Comparison of ENCODE assay signal across 9 mouse cellular contexts in genomic region chr6:83278881-83279280, GRCm38 (mm10). TPM values are rescaled to one million over a fixed set of nuclear protein-coding genes. Genes with fewer than 3 reads are reported as not detected.
DNase-seq lines count a peak whose midpoint lies in the region; ATAC-seq and TF ChIP-seq lines count a peak whose summit lies in the region.
"Had no signal": no experiment of that assay in that cellular context is flagged by ENCODE, and none has a peak within 500 bp of the region (broad histone marks: within the 10 kb centered on the region; RNA-seq: fewer than 3 reads in every experiment).

No protein-coding gene starts in this region.

- WGBS in hindbrain, postnatal 0 days: 31% methylated on average over 2 of the region's 2 CpGs
- WGBS in hindbrain, embryonic 13.5 days: 24% methylated on average over 2 of the region's 2 CpGs
- WGBS in lung, adult 2 months: 22% methylated on average over 2 of the region's 2 CpGs

- ATAC-seq in hindbrain, postnatal 0 days: no peak
- ATAC-seq in hindbrain, embryonic 13.5 days (ENCODE audit: low FRiP score): no peak

- H3K27me3 ChIP-seq in hindbrain, postnatal 0 days (ENCODE audit: insufficient read depth, low read length): no peaks in the 10 kb centered on the region
- H3K27me3 ChIP-seq in hindbrain, embryonic 13.5 days: 0 out of 2 replicates have a peak, but pooled peaks cover 11% of the 10 kb centered on the region
- H3K27me3 ChIP-seq: embryonic facial prominence, embryonic 12.5 days had no signal

- no peaks in the 10 kb centered on the region for H3K36me3 ChIP-seq in hindbrain, postnatal 0 days (ENCODE audit: insufficient read depth, low read length)
- no peaks in the 10 kb centered on the region for H3K36me3 ChIP-seq in hindbrain, embryonic 13.5 days
- H3K36me3 ChIP-seq: embryonic facial prominence, embryonic 12.5 days had no signal

- no peak overlapping the region for H3K9ac ChIP-seq in hindbrain, postnatal 0 days (replicated peaks; ENCODE audit: low read length)
- no peak overlapping the region for H3K9ac ChIP-seq in hindbrain, embryonic 13.5 days
- H3K9ac ChIP-seq: embryonic facial prominence, embryonic 12.5 days had no signal

- H3K4me3 ChIP-seq in hindbrain, postnatal 0 days (ENCODE audit: low read length): no peak overlapping the region
- H3K4me3 ChIP-seq in hindbrain, embryonic 13.5 days: no peak overlapping the region
- no peak overlapping the region for H3K4me3 ChIP-seq in lung, adult 2 months (replicated peaks; ENCODE audit: extremely low read depth, low read depth, low read length)
- H3K4me3 ChIP-seq: embryonic facial prominence, embryonic 12.5 days had no signal

- TF ChIP-seq POLR2A in lung, adult 2 months (IDR thresholded peaks at IDR 0.05; ENCODE audit: borderline replicate concordance, extremely low read depth, low read depth, low read length): no peak

- no peak overlapping the region for H3K27ac ChIP-seq in hindbrain, postnatal 0 days
- no peak overlapping the region for H3K27ac ChIP-seq in hindbrain, embryonic 13.5 days
- H3K27ac ChIP-seq: embryonic facial prominence, embryonic 12.5 days had no signal

- no peaks in the 10 kb centered on the region for H3K9me3 ChIP-seq in hindbrain, postnatal 0 days (ENCODE audit: low read length)
- no peaks in the 10 kb centered on the region for H3K9me3 ChIP-seq in hindbrain, embryonic 13.5 days

- no peak overlapping the region for H3K4me2 ChIP-seq in hindbrain, postnatal 0 days (ENCODE audit: low read depth, low read length)
- H3K4me2 ChIP-seq in hindbrain, embryonic 13.5 days: no peak overlapping the region
- H3K4me2 ChIP-seq: embryonic facial prominence, embryonic 12.5 days had no signal

- peak; percentile 32 for DNase-seq in hindbrain, postnatal 0 days (ENCODE audit: low spot score)
- DNase-seq in ES-CJ7 (ENCODE audit: low read depth, low spot score): peak; percentile 87
- DNase-seq in brain, adult 2 months (ENCODE audit: low read depth, low spot score): peak; percentile 26
- peak; percentile 18 for DNase-seq in lung, adult 2 months
- DNase-seq in right cerebral cortex, postnatal 14 days: no peak
- DNase-seq in right cerebral cortex, adult 18-20 months: no peak
- DNase-seq in layer of hippocampus, adult 11-12 months (ENCODE audit: low spot score): no peak

- no peaks in the 10 kb centered on the region for H3K4me1 ChIP-seq in hindbrain, postnatal 0 days (ENCODE audit: insufficient read depth, low read length)
- H3K4me1 ChIP-seq in hindbrain, embryonic 13.5 days (replicated peaks): no peaks in the 10 kb centered on the region
- no peaks in the 10 kb centered on the region for H3K4me1 ChIP-seq in lung, adult 2 months (ENCODE audit: control insufficient read depth, insufficient read depth, low read length)
- H3K4me1 ChIP-seq: embryonic facial prominence, embryonic 12.5 days had no signal

- TF ChIP-seq CTCF in hindbrain, postnatal 0 days (IDR thresholded peaks at IDR 0.05; ENCODE audit: low read depth): peak; percentile 51
- TF ChIP-seq CTCF in lung, adult 2 months (IDR thresholded peaks at IDR 0.05; ENCODE audit: insufficient read depth, low read length): peak; percentile 68

RNA-seq across cellular contexts. Expression of gene Mthfd2, which starts 46.8 kb away (rescaled TPM):
- total RNA-seq in hindbrain, postnatal 0 days (2014; rRNA removed): 21.1 and 24.1 TPM in 2 replicates
- 24.2 and 26.7 TPM in 2 replicates for polyA plus RNA-seq in hindbrain, postnatal 0 days (2015; fragmentation: Nextera tagmentation; extraction: Ambion mirVana)
- 23.8 and 26.3 TPM in 2 replicates for polyA plus RNA-seq in hindbrain, embryonic 13.5 days (2015; fragmentation: Nextera tagmentation; extraction: Ambion mirVana)
- 1.3 and 2.6 TPM in 2 replicates for polyA plus RNA-seq in lung, adult 2 months (2012; rRNA removed)

RNA-seq across cellular contexts. Expression of gene Mob1a, which starts 46.9 kb away (rescaled TPM):
- total RNA-seq in hindbrain, postnatal 0 days (2014; rRNA removed): 31.7 and 32.8 TPM in 2 replicates
- polyA plus RNA-seq in hindbrain, postnatal 0 days (2015; fragmentation: Nextera tagmentation; extraction: Ambion mirVana): 11.3 and 11.6 TPM in 2 replicates
- polyA plus RNA-seq in hindbrain, embryonic 13.5 days (2015; fragmentation: Nextera tagmentation; extraction: Ambion mirVana): 27.3 and 27.6 TPM in 2 replicates
- polyA plus RNA-seq in lung, adult 2 months (2012; rRNA removed): 39.1 and 41.3 TPM in 2 replicates

RNA-seq across cellular contexts. Expression of gene Slc4a5, which starts 59.3 kb away (rescaled TPM):
- 5.2 and 6.0 TPM in 2 replicates for total RNA-seq in hindbrain, postnatal 0 days (2014; rRNA removed)
- polyA plus RNA-seq in hindbrain, postnatal 0 days (2015; fragmentation: Nextera tagmentation; extraction: Ambion mirVana): 2.5 and 2.8 TPM in 2 replicates
- 2.3 and 5.4 TPM in 2 replicates for polyA plus RNA-seq in hindbrain, embryonic 13.5 days (2015; fragmentation: Nextera tagmentation; extraction: Ambion mirVana)
- polyA plus RNA-seq in lung, adult 2 months (2012; rRNA removed): 56.7 and 62.3 TPM in 2 replicates

Comparison
In these comparisons a context has a peak if more than half of its experiments do, and no peak if none do; other contexts are left out.
1. DNase-seq: peak in hindbrain, postnatal 0 days (single experiment), ES-CJ7 (single experiment), brain, adult 2 months (single experiment) and lung, adult 2 months (single experiment); none in right cerebral cortex, postnatal 14 days (single experiment), right cerebral cortex, adult 18-20 months (single experiment) and layer of hippocampus, adult 11-12 months (single experiment).